Mouse (Mus musculus): ENCODE data around the gene Fxr1.
"Not testable (repeated sequence)": the region's sequence is repeated elsewhere in the genome, so short reads cannot be mapped to it uniquely, and the experiment has no call there.

The Fxr1 gene

GRCm38 (mm10) chr3:34019540-34020381 lies at the start of gene Fxr1:
Gene Fxr1, plus strand, starts transcription at chr3:34019943.
- peak; percentile 76 for DNase-seq (ENCODE audit: low read depth)

GRCm38 (mm10) chr3:33979395-33979794 lies 40.3 kb upstream of the Fxr1 start:
- no peak for DNase-seq (ENCODE audit: low read depth)

- DNase-seq (ENCODE audit: low read depth): no peak
Measured at GRCm38 (mm10) chr3:33982746-33983145, 37.0 kb upstream of the Fxr1 start.

GRCm38 (mm10) chr3:33989302-33989701 lies 30.4 kb upstream of the Fxr1 start:
- DNase-seq (ENCODE audit: low read depth): no peak

- no peak for DNase-seq (ENCODE audit: low read depth)
Measured at GRCm38 (mm10) chr3:33990451-33990850, 29.3 kb upstream of the Fxr1 start.

- no peak for DNase-seq (ENCODE audit: low read depth)
Measured at GRCm38 (mm10) chr3:33990921-33991320, 28.8 kb upstream of the Fxr1 start.

GRCm38 (mm10) chr3:33993421-33994126 lies 26.2 kb upstream of the Fxr1 start:
- no peak for DNase-seq (ENCODE audit: low read depth)

GRCm38 (mm10) chr3:33994127-33994488 lies 25.6 kb upstream of the Fxr1 start:
- DNase-seq (ENCODE audit: low read depth): no peak

- not testable (repeated sequence) for DNase-seq (ENCODE audit: low read depth)
Measured at GRCm38 (mm10) chr3:34001691-34002090, 18.1 kb upstream of the Fxr1 start.

GRCm38 (mm10) chr3:34003860-34004259 lies 15.9 kb upstream of the Fxr1 start:
- DNase-seq (ENCODE audit: low read depth): no peak

GRCm38 (mm10) chr3:34006301-34006700 lies 13.4 kb upstream of the Fxr1 start:
- no peak for DNase-seq (ENCODE audit: low read depth)

- DNase-seq (ENCODE audit: low read depth): no peak
Measured at GRCm38 (mm10) chr3:34006824-34007223, 12.9 kb upstream of the Fxr1 start.

- DNase-seq (ENCODE audit: low read depth): no peak
Measured at GRCm38 (mm10) chr3:34007611-34008010, 12.1 kb upstream of the Fxr1 start.

- no peak for DNase-seq (ENCODE audit: low read depth)
Measured at GRCm38 (mm10) chr3:34008191-34008590, 11.6 kb upstream of the Fxr1 start.

- peak; percentile 18 for DNase-seq (ENCODE audit: low read depth)
Measured at GRCm38 (mm10) chr3:34020382-34021258, 877 bp downstream of the Fxr1 start.

GRCm38 (mm10) chr3:34021259-34021828 lies 1.6 kb downstream of the Fxr1 start:
- peak; percentile 53 for DNase-seq (ENCODE audit: low read depth)

GRCm38 (mm10) chr3:34028935-34029334 lies 9.2 kb downstream of the Fxr1 start:
- no peak for DNase-seq (ENCODE audit: low read depth)

GRCm38 (mm10) chr3:34030601-34031000 lies 10.9 kb downstream of the Fxr1 start:
- DNase-seq (ENCODE audit: low read depth): no peak

- peak; percentile 46 for DNase-seq (ENCODE audit: low read depth)
Measured at GRCm38 (mm10) chr3:34033720-34034364, 14.1 kb downstream of the Fxr1 start.

GRCm38 (mm10) chr3:34034803-34035202 lies 15.1 kb downstream of the Fxr1 start:
- no peak for DNase-seq (ENCODE audit: low read depth)

- no peak for DNase-seq (ENCODE audit: low read depth)
Measured at GRCm38 (mm10) chr3:34035706-34036105, 16.0 kb downstream of the Fxr1 start.
